Mouse (Mus musculus): ENCODE results near the gene Mindy2.

DNA sequence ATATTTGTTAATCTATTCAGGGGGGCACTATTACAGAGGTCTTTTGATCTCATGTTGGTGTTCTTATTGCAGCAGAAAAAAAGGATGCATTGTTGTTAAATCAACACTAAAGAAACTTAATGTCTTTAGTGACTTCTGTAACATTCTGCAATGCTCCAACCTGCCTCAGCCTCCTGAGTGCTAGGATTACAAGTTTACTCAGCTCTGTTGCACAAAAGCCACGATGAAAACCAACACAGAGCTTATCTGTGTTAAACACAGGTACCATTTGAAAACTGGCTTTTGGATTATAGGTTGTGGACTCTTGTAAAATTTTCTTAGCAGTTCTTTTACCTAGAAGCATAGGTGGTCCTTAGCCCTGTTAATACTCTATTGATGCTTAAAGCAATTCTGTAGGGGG lies 41.1 kb upstream of the Mindy2 start:
- TF ChIP-seq CTCF (IDR thresholded peaks at IDR 0.05; ENCODE audit: low read depth) (no peak), EP300 (IDR thresholded peaks at IDR 0.05; ENCODE audit: low read depth) (no peak)

Measured in liver, postnatal 0 days (tissue).